Mouse (Mus musculus) testis, adult 10 weeks (tissue): ENCODE results near the gene Uri1. TPM values are rescaled to one million over a fixed set of nuclear protein-coding genes. Genes with fewer than 3 reads are reported as not detected.

Source experiments
- polyA plus RNA-seq: library from polyadenylated mRNA; stranded (reverse); fragments of 350-450 nt; fragmentation: Illumina TruSeq; extraction: RNeasy Lipid Tissue Mini Kit (QIAGEN cat#74804); gene quantifications from one replicate; pipeline ENCODE4 v1.2.3, GENCODE M21; 2014; ENCODE audit warnings: low read depth, low replicate concordance

Uri1 gene
- polyA plus RNA-seq: 240 TPM

DNA sequence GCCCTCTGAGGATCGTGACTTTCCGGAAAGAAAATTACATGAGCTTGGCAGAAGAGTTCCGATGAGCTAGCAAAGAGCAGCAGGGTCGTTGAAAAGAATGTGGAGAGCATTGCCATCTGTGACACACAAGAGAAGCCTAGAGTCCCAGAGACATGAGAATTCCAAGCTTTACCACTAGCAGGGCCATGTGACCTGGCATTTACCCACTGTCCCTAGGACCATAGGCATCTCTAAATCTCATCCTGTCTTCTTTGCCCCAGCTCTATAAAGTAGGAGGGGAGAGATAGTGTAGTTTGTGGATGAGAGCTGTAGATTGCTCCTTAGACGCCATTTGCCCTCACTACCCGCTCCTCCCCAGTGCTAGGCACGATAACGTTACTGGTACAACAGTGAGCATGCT is at the start of gene Uri1:
Gene Uri1 (minus strand): TSS at position 101 of the 400 bp plus-strand sequence.

Other genes starting within 250 kb of the Uri1 start
- gene Zfp536, start 249.9 kb downstream of the Uri1 start, polyA plus RNA-seq: 5.3 TPM
- 6.7 TPM for gene Ccne1, start 84.0 kb upstream of the Uri1 start, polyA plus RNA-seq
- 2.1 TPM for gene 1600014C10Rik, start 159.7 kb upstream of the Uri1 start, polyA plus RNA-seq
- gene Plekhf1, start 204.5 kb upstream of the Uri1 start, polyA plus RNA-seq: 0.41 TPM
- gene Pop4, start 247.9 kb upstream of the Uri1 start, polyA plus RNA-seq: 31.4 TPM